Mouse (Mus musculus) cortical plate, adult 2 months (tissue): Measurements from ENCODE around the gene Mre11a.

ENCODE experiments used
- CTCF ChIP-seq: fragments of 200-500 bp; IDR thresholded peaks from 2 replicates; pipeline ENCODE4 v1.5.1; 2011; ENCODE audit warnings: mild to moderate bottlenecking, control low read depth, low read length; ENCODE audit not compliant: insufficient read depth; ENCODE audit errors: extremely low read depth
- POLR2A ChIP-seq: fragments of 200-500 bp; IDR thresholded peaks from 2 replicates; pipeline ENCODE4 v1.6.1; 2011; ENCODE audit warnings: mild to moderate bottlenecking, low read length, control low read depth; ENCODE audit not compliant: insufficient read depth; ENCODE audit errors: extremely low read depth

- no peak for TF ChIP-seq POLR2A
- no peak for TF ChIP-seq CTCF
These were observed 33.5 kb upstream of the Mre11a start for GRCm38 (mm10) chr9:14750901-14751502.
